Mouse (Mus musculus) bone marrow macrophage, adult 2 months (primary cell): ENCODE data around the gene Macrod2. TPM values are rescaled to one million over a fixed set of nuclear protein-coding genes. Genes with fewer than 3 reads are reported as not detected.

Source experiments
- H3K27ac ChIP-seq: 2 replicates; pipeline ENCODE4 v1.5.1; 2012; ENCODE audit warnings: low read depth, low read length; ENCODE audit not compliant: insufficient read depth
- H3K4me1 ChIP-seq: 2 replicates; pipeline ENCODE4 v1.6.1; 2012; ENCODE audit warnings: low read length; ENCODE audit not compliant: control insufficient read depth, insufficient read depth
- H3K4me3 ChIP-seq: 2 replicates; pipeline ENCODE4 v1.5.1; 2012; ENCODE audit warnings: mild to moderate bottlenecking, low read length, moderate library complexity; ENCODE audit not compliant: insufficient read depth
- CTCF ChIP-seq: IDR thresholded peaks from 2 replicates; pipeline ENCODE4 v1.5.1; 2012; ENCODE audit warnings: low read depth, mild to moderate bottlenecking, low read length, moderate library complexity
- POLR2A ChIP-seq: IDR thresholded peaks from 2 replicates; pipeline ENCODE4 v1.6.1; 2012; ENCODE audit warnings: mild to moderate bottlenecking, low read depth, low read length, borderline replicate concordance
- polyA plus RNA-seq: library from polyadenylated mRNA; stranded (reverse); fragments of >200 nt; gene quantifications from 2 replicates; pipeline ENCODE4 v1.2.4, GENCODE M21; 2012; ENCODE audit not compliant: missing spikeins, insufficient read depth, insufficient read length

The Macrod2 gene
- polyA plus RNA-seq, 1 experiment: 3.0 TPM

DNA sequence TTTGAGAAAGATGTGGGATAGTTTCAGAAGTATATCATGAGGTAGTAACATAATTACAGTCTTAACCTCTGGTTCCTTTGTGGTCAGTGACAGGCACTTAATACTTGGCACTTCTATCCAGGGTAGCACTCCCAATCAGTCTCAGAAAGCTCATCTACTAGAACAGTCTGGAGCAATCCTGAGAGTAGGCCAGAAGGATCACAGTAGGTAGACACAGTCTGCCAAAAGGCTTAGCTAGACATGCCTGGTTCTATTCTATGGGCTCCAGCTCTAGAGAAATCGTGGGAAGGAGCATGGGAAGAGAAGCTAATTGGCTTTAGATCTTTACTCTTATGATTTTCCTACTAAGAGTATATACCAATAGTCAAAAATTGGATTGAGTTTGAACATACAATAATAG is 1891.7 kb downstream of the Macrod2 start:
- Histone ChIP-seq H3K4me1 (no peaks in the 10 kb centered on the region), H3K27ac (no peak overlapping the region), H3K4me3 (no peak overlapping the region)
- TF ChIP-seq POLR2A (no peak), CTCF (no peak)

DNA sequence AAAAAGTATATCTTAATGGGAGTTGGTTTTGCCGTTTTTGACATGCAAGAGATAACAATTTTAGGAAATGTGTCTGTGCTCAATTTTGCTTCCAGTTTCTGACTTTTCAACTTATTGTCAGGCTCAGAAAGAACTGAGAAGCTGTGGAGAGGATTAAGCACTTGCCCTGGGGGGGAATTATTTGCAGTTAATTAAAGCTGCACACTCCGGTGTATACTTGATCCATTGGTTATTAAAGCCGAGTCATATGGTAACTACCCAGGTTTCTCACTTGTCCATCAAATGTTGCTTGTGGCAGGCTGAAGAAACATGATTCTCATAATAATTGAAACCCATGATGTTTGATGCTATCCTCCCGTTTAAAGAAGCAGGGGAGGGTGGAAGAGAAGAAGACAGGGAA is 1899.7 kb downstream of the Macrod2 start:
- no peaks in the 10 kb centered on the region for H3K4me1 ChIP-seq
- TF ChIP-seq CTCF: no peak
- TF ChIP-seq POLR2A: no peak

DNA sequence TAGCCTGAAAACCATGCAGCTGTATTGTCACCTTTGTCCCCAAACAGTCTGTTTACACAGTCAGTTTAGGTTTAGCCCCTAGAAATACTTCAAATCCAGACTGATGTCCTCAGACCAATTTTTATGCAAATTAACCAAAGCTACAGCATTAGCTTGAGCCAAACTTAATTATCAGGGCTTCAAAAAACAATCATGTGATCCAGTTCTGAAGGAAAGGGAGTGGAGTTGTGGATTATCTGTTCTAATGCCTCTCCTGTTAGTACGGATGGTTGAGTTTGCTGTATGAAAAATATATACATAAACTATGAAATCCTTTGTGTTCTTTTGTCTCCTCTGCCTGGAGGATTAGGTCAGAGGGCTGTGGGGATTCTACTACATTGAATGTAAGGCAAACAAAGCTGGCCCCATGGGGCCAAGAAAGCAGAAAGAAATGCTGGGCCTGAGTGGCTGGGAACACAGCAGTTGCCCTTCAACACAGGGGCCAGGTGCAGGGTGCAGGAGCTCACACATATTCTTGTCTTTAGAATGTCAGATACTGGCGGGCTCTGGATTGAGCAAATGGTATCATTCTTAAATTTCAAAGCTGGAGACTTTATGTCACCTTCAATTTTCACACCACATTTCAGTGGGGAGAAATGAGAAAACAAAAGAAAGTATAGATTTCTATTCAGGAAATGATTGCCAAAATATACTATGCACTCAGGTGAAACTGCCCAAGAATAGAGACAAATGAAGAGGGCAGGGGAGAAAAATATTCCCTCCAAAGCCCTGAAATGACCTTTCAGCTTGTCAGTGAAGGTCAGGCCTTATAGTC is 1908.2 kb downstream of the Macrod2 start:
- H3K4me1 ChIP-seq: no peaks in the 10 kb centered on the region
- no peak overlapping the region for H3K4me3 ChIP-seq
- H3K27ac ChIP-seq: no peak overlapping the region
- TF ChIP-seq CTCF: no peak
- TF ChIP-seq POLR2A: no peak

More for the DNA sequence above, 1899.7 kb downstream of the Macrod2 start:
- Histone ChIP-seq H3K27ac (no peak overlapping the region), H3K4me3 (no peak overlapping the region)

DNA sequence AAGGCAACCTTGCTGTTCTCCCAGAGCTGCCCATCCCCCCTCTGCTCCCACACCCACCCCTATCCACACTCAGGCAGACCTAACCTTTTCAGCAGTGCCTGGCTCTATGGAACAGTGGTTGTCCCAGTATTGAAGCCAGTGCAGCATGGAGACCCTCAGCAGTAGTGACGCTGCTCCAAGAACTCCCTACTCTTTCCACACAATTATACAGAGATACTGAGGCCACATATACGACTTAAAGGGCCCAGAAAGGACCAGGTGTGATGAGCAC is 1908.7 kb downstream of the Macrod2 start:
- H3K4me3 ChIP-seq: no peak overlapping the region
- no peaks in the 10 kb centered on the region for H3K4me1 ChIP-seq
- H3K27ac ChIP-seq: no peak overlapping the region
- TF ChIP-seq POLR2A (no peak), CTCF (no peak)

DNA sequence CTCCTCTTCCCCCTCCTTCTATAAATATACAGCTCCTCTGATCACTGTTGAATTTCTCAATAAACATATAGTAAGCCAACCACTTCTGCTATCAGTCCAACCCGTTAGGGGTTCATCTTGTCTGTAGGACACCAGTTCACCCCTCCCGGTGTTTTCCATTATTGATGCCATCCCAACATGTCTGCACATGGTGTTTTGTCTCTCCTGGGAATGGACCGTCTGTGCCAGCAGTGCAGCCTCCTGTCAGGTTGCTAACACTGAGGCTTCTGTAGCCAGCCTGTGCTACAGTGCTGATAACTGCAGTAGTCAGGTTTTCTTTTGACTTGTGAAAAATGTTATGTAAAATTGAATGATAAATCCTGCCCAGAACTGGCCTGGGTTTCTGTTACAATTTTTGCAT is 1928.0 kb downstream of the Macrod2 start:
- Histone ChIP-seq H3K4me1 (no peaks in the 10 kb centered on the region), H3K4me3 (no peak overlapping the region), H3K27ac (no peak overlapping the region)
- no peak for TF ChIP-seq POLR2A
- no peak for TF ChIP-seq CTCF

DNA sequence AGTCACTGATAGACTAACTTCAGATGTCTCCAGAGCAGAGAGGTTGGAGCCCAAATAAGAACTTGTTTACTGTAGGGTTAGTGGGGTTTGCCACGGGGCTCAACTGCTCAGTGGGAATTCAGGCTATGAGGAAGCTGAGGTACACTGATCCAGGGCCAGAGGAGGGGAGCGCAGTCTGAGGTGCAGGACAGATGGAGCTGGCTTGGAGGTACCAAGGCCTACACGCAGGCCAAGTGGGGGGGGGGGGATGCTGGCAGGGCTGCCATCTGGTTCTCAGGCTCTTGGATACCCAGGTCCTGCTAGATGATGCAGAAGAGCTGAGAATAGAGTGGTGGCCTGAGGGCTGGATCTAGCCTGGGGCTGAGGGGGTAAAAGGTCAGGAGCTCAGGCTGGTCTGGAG is 1931.6 kb downstream of the Macrod2 start:
- no peak overlapping the region for H3K27ac ChIP-seq
- no peak overlapping the region for H3K4me3 ChIP-seq
- TF ChIP-seq CTCF (no peak), POLR2A (no peak)

DNA sequence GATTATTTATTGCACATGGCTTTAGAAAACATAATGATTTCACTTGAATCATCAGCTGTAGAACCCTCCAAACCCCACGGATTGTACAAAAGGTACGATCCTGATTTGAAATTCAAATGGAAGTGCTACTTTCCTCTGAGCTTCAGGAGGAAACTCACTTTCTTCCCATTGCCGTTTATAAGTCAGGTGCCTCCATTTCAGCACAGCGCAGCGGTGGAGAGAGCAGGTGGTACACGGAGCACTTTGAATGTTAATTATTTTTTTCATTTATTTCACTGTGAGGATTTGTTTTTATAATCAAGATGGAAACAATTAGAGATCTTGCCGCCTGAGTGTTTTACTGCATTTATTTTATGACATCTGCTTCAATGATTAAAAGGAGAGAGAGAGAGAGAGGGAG is 1934.7 kb downstream of the Macrod2 start:
- H3K4me1 ChIP-seq: no peaks in the 10 kb centered on the region
- H3K27ac ChIP-seq: no peak overlapping the region
- TF ChIP-seq CTCF: no peak
- TF ChIP-seq POLR2A: no peak
- no peak overlapping the region for H3K4me3 ChIP-seq

More for the DNA sequence above, 1931.6 kb downstream of the Macrod2 start:
- H3K4me1 ChIP-seq: no peaks in the 10 kb centered on the region

DNA sequence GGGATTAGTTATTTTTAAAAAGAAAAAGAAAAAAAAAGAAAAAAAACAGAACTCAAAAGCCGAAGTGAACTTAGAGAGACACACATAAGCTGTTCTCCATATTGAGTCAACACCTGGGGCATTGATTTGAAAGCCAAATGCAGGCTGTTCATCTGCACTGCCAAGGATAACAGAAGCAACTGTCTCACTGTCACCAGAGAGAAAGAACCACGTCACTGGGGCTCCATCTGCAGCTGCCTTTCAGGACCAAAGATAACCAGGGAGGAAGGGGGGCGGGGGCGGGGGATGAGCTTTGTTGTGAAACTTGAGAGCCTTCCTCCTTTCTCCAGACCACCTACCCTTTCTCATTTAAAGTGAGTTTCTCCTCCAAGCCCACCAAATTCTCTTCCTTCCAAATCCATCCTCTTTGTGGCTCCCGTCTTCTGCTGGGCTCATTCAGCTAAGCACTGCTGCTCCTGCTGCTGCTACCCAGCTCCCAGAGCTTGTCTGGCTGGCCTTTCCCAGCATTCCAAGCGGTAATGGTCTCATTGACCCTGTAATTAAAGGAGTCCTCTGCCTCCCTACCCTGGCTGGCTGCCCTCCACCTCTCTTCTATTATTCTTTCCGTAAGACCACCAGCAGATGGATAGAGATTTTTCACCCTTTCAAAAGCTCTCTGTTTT is 1939.5 kb downstream of the Macrod2 start:
- no peak for TF ChIP-seq CTCF
- TF ChIP-seq POLR2A: no peak
- no peak overlapping the region for H3K27ac ChIP-seq

DNA sequence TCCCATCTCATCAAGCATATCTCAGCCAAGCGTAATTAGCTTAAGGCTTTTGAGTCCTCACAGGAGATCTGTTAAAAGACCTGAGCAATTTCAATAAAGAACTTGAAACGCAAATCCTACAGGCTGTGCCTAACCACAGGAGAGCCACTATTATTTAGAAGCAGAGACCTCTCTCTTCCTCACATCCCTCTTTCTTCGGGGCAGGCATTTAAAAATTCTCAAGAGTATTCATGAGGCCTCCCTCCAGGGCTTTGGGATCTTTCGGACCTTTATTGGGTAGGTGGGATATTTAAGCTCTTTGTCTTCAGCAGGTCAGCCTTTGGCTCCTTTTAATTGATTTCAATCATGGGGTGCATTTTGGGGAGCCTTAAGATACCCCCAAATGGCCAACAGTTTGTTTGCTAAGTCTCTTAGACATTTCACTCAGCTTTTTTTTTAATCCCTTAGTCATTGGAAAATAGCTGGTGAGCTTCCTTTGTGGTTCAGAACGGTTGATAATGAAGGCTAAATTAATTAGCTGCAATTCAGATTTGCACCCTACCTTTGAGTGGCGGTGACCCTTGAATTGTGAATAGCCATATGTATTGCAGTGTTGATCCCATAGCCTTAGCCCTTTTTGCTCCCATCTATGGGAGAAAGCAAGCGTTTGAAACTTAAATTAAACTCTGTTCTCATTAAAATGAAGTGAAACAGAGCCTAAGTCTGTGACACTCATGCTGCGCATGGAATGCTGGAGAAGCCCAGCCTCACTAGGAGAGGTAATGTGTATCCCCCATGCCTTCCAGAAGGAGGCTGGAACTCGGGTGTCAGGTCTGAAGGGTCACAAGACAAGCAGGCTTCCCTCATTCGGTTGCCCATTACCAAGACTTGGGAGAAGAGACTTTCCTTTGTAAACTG is 1940.2 kb downstream of the Macrod2 start:
- Histone ChIP-seq H3K27ac (no peak overlapping the region), H3K4me1 (no peaks in the 10 kb centered on the region), H3K4me3 (no peak overlapping the region)
- TF ChIP-seq POLR2A: no peak
- TF ChIP-seq CTCF: no peak

More for the DNA sequence above, 1939.5 kb downstream of the Macrod2 start:
- Histone ChIP-seq H3K4me3 (no peak overlapping the region), H3K4me1 (no peaks in the 10 kb centered on the region)
